Mouse (Mus musculus) heart, embryonic 15.5 days (tissue): ENCODE measurements around the gene Klk15. TPM values are rescaled to one million over a fixed set of nuclear protein-coding genes. Genes with fewer than 3 reads are reported as not detected.

Experiments
- ATAC-seq: fragments of 200-750 bp; cut with Nextera tagmentation; replicated peaks from 2 replicates; pipeline ENCODE4 v1.8.0; 2017; ENCODE audit warnings: low read depth, moderate TSS enrichment; ENCODE audit not compliant: insufficient number of reproducible peaks, insufficient read depth, low FRiP score
- H3K27ac ChIP-seq: fragments of 300-500 bp; sonication (generic); 2 replicates; pipeline ENCODE4 v1.5.1; 2015; ENCODE audit warnings: mild to moderate bottlenecking, inconsistent platforms
- H3K27me3 ChIP-seq: fragments of 300-500 bp; sonication (generic); 2 replicates; pipeline ENCODE4 v1.6.1; 2015; ENCODE audit warnings: inconsistent platforms
- H3K36me3 ChIP-seq: fragments of 300-500 bp; sonication (generic); 2 replicates; pipeline ENCODE4 v1.6.1; 2015; ENCODE audit warnings: mild to moderate bottlenecking, inconsistent platforms
- H3K4me1 ChIP-seq: fragments of 300-500 bp; sonication (generic); replicated peaks from 2 replicates; pipeline ENCODE4 v1.6.1; 2015; ENCODE audit warnings: inconsistent platforms
- H3K4me2 ChIP-seq: fragments of 300-500 bp; sonication (generic); 2 replicates; pipeline ENCODE4 v1.6.1; 2015; ENCODE audit warnings: inconsistent platforms, mild to moderate bottlenecking, moderate library complexity
- H3K4me3 ChIP-seq: fragments of 300-500 bp; sonication (generic); 2 replicates; pipeline ENCODE4 v1.5.1; 2015; ENCODE audit warnings: mild to moderate bottlenecking, inconsistent platforms
- H3K9ac ChIP-seq: fragments of 300-500 bp; sonication (generic); 2 replicates; pipeline ENCODE4 v1.6.1; 2015; ENCODE audit warnings: mild to moderate bottlenecking, inconsistent platforms
- H3K9me3 ChIP-seq: fragments of 300-500 bp; sonication (generic); replicated peaks from 2 replicates; pipeline ENCODE4 v1.6.1; 2016; ENCODE audit warnings: inconsistent platforms
- polyA plus RNA-seq: library from polyadenylated mRNA; unstranded; fragments of >200 nt; fragmentation: Nextera tagmentation; extraction: Ambion mirVana; gene quantifications from 2 replicates; pipeline ENCODE4 v1.2.1, GENCODE M21; 2015

Gene Klk15
- polyA plus RNA-seq, 1 experiment from 2014 or later, result not detected

- no peak for ATAC-seq
- H3K4me2 ChIP-seq, result no peak overlapping the region
- no peak overlapping the region for H3K27ac ChIP-seq
- H3K4me1 ChIP-seq, result no peaks in the 10 kb centered on the region
- H3K9me3 ChIP-seq, result no peaks in the 10 kb centered on the region
- H3K4me3 ChIP-seq, result no peak overlapping the region
- no peaks in the 10 kb centered on the region for H3K27me3 ChIP-seq
- H3K9ac ChIP-seq, result no peak overlapping the region
- no peaks in the 10 kb centered on the region for H3K36me3 ChIP-seq
Observed at GRCm38 (mm10) chr7:43985657-43986056, 52.1 kb downstream of the Klk15 start.

Other genes starting within 250 kb of the Klk15 start
- gene Klk14, start 243.3 kb upstream of the Klk15 start, polyA plus RNA-seq, result not detected in 2 replicates
- 0.19 and 0.34 TPM in 2 replicates for gene Klk13, start 221.2 kb upstream of the Klk15 start, polyA plus RNA-seq
- gene Klk12, start 164.8 kb upstream of the Klk15 start, polyA plus RNA-seq, result not detected in 2 replicates
- gene Klk11, start 159.1 kb upstream of the Klk15 start, polyA plus RNA-seq, result 0.11 and 0.20 TPM in 2 replicates
- gene Klk10, start 152.7 kb upstream of the Klk15 start, polyA plus RNA-seq, result 0.31 and 1.2 TPM in 2 replicates
- gene Klk9, start 141.8 kb upstream of the Klk15 start, polyA plus RNA-seq, result not detected in 2 replicates
- gene Klk8, start 136.2 kb upstream of the Klk15 start, polyA plus RNA-seq, result 17.0 and 23.9 TPM in 2 replicates
- gene Klk7, start 122.4 kb upstream of the Klk15 start, polyA plus RNA-seq, result 0.08 TPM in 1 of 2 replicates, not detected in the other
- gene Klk6, start 109.2 kb upstream of the Klk15 start, polyA plus RNA-seq, result not detected in 2 replicates
- gene Klk5, start 91.8 kb upstream of the Klk15 start, polyA plus RNA-seq, result not detected in 2 replicates
- gene Klk4, start 52.6 kb upstream of the Klk15 start, polyA plus RNA-seq, result 0.18 TPM in 1 of 2 replicates, not detected in the other
- not detected in 2 replicates for gene Klk1b8, start 16.9 kb downstream of the Klk15 start, polyA plus RNA-seq
- not detected in 2 replicates for gene Klk1b1, start 33.0 kb downstream of the Klk15 start, polyA plus RNA-seq
- gene Klk1b9, start 42.3 kb downstream of the Klk15 start, polyA plus RNA-seq, result not detected in 2 replicates
- not detected in 2 replicates for gene Klk1b11, start 62.1 kb downstream of the Klk15 start, polyA plus RNA-seq
- gene Klk1b26, start 78.4 kb downstream of the Klk15 start, polyA plus RNA-seq, result not detected in 2 replicates
- gene Klk1b27, start 118.5 kb downstream of the Klk15 start, polyA plus RNA-seq, result not detected in 2 replicates
- gene Klk1b21, start 168.6 kb downstream of the Klk15 start, polyA plus RNA-seq, result not detected in 2 replicates
- gene Klk1b22, start 178.9 kb downstream of the Klk15 start, polyA plus RNA-seq, result not detected in 2 replicates
- not detected in 2 replicates for gene Klk1b16, start 203.0 kb downstream of the Klk15 start, polyA plus RNA-seq